Mouse (Mus musculus): Measurements from ENCODE around the gene Arhgef12.

Arhgef12 gene

GRCm38 (mm10) chr9:43109125-43109524 is 2.1 kb upstream of the Arhgef12 start:
- no peak for DNase-seq (ENCODE audit: low read depth, low spot score)

- DNase-seq (ENCODE audit: low read depth, low spot score) = no peak
Observed at GRCm38 (mm10) chr9:43108721-43109120, 1.7 kb upstream of the Arhgef12 start.

GRCm38 (mm10) chr9:43108081-43108480 is 1.0 kb upstream of the Arhgef12 start:
- DNase-seq (ENCODE audit: low read depth, low spot score) = no peak

- no peak for DNase-seq (ENCODE audit: low read depth, low spot score)
Observed at GRCm38 (mm10) chr9:43107555-43107954, 516 bp upstream of the Arhgef12 start.

GRCm38 (mm10) chr9:43106426-43107186 is 433 bp downstream of the Arhgef12 start:
- no peak for DNase-seq (ENCODE audit: low read depth, low spot score)

- DNase-seq (ENCODE audit: low read depth, low spot score) = peak; percentile 91
Observed at GRCm38 (mm10) chr9:43105664-43106361, 1.2 kb downstream of the Arhgef12 start.

- DNase-seq (ENCODE audit: low read depth, low spot score) = no peak
Observed at GRCm38 (mm10) chr9:43104873-43105663, 2.0 kb downstream of the Arhgef12 start.

- DNase-seq (ENCODE audit: low read depth, low spot score) = no peak
Observed at GRCm38 (mm10) chr9:43104526-43104872, 2.5 kb downstream of the Arhgef12 start.

- no peak for DNase-seq (ENCODE audit: low read depth, low spot score)
Observed at GRCm38 (mm10) chr9:43103675-43104299, 3.3 kb downstream of the Arhgef12 start.

- no peak for DNase-seq (ENCODE audit: low read depth, low spot score)
Observed at GRCm38 (mm10) chr9:43102931-43103330, 4.1 kb downstream of the Arhgef12 start.

- no peak for DNase-seq (ENCODE audit: low read depth, low spot score)
Observed at GRCm38 (mm10) chr9:43101936-43102595, 5.0 kb downstream of the Arhgef12 start.

GRCm38 (mm10) chr9:43098922-43099321 is 8.1 kb downstream of the Arhgef12 start:
- no peak for DNase-seq (ENCODE audit: low read depth, low spot score)

GRCm38 (mm10) chr9:43097801-43098557 is 9.1 kb downstream of the Arhgef12 start:
- no peak for DNase-seq (ENCODE audit: low read depth, low spot score)

GRCm38 (mm10) chr9:43096337-43096736 is 10.7 kb downstream of the Arhgef12 start:
- no peak for DNase-seq (ENCODE audit: low read depth, low spot score)

GRCm38 (mm10) chr9:43094828-43095227 is 12.2 kb downstream of the Arhgef12 start:
- DNase-seq (ENCODE audit: low read depth, low spot score) = no peak

- peak; percentile 62 for DNase-seq (ENCODE audit: low read depth, low spot score)
Observed at GRCm38 (mm10) chr9:43093803-43094202, 13.2 kb downstream of the Arhgef12 start.

GRCm38 (mm10) chr9:43085686-43086285 is 21.3 kb downstream of the Arhgef12 start:
- DNase-seq (ENCODE audit: low read depth, low spot score) = no peak

GRCm38 (mm10) chr9:43084496-43085362 is 22.3 kb downstream of the Arhgef12 start:
- DNase-seq (ENCODE audit: low read depth, low spot score) = no peak

- no peak for DNase-seq (ENCODE audit: low read depth, low spot score)
Observed at GRCm38 (mm10) chr9:43083441-43084055, 23.5 kb downstream of the Arhgef12 start.
